Mouse (Mus musculus): ENCODE data around the gene Map3k13.
"Not testable (repeated sequence)": the region's sequence is repeated elsewhere in the genome, so short reads cannot be mapped to it uniquely, and the experiment has no call there.

Gene Map3k13

DNA sequence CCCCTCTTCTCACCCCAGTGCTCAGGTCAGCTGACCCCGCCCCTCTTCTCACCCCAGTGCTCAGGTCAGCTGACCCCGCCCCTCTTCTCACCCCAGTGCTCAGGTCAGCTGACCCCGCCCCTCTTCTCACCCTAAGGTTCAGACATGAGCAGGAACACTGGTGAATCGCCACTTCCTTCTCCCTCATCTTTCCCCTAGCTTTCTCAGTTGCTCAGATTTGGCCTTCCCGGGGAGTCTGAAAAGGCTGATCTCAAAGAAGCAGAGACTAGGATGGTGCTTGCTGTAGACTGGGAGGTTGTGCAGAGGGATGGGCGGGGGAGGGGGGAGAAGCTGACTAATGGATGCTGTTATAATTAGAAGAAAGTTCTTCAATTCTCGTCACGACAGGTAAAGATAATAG, 114.8 kb downstream of the Map3k13 start:
- not testable (repeated sequence) for DNase-seq (ENCODE audit: low spot score)

GRCm38 (mm10) chr16:21913347-21913746, 119.2 kb downstream of the Map3k13 start:
- DNase-seq (ENCODE audit: low spot score), result no peak

- DNase-seq (ENCODE audit: low spot score), result no peak
Measured at GRCm38 (mm10) chr16:21916681-21917080, 122.5 kb downstream of the Map3k13 start.

DNA sequence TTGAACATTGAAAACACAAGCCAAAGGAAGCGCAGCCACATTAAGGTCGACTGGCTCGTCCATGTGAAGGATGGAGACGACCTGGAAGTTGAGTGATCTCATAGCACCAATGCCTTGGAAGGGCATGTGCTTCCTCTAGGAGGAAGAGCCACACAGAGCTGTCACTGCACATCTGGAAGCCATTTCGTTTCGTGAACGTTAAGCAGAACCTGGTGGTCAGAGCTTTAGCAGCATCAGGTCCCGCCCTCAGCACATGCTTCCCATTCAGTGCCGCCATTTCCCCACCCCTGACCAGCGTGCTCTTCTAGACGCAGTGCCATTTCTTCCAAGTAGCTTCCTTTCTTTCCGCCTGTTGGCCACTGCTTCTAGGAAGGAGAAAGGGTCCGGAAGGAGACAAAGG, 134.3 kb downstream of the Map3k13 start:
- DNase-seq (ENCODE audit: low spot score), result peak; percentile 72

GRCm38 (mm10) chr16:21946761-21947715, 152.9 kb downstream of the Map3k13 start, which contains the start of gene Tmem41a:
Tmem41a (minus strand) TSS chr16:21947552.
- DNase-seq (ENCODE audit: low spot score), result peak; percentile 89

GRCm38 (mm10) chr16:21955591-21955990, 161.4 kb downstream of the Map3k13 start:
- no peak for DNase-seq (ENCODE audit: low spot score)

DNA sequence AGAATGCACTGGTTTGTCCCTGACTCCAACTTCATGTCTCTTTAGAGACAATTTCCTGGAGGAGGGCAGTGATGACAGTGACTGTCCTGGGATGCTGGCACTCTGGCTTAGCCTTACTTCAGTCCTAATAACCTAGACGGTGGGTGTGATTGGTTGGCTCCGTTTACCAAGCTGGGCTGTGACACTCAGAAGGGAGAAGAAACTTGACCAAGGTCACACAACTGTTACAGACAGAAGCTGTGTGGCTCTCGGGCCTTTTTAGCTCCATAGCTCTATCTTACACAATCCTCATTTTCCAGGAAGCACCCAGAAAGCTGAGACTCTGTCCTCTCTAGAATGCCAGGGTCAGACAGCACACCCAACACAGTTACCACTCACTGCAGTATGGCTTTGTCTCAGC, 171.4 kb downstream of the Map3k13 start:
- DNase-seq (ENCODE audit: low spot score), result no peak

DNA sequence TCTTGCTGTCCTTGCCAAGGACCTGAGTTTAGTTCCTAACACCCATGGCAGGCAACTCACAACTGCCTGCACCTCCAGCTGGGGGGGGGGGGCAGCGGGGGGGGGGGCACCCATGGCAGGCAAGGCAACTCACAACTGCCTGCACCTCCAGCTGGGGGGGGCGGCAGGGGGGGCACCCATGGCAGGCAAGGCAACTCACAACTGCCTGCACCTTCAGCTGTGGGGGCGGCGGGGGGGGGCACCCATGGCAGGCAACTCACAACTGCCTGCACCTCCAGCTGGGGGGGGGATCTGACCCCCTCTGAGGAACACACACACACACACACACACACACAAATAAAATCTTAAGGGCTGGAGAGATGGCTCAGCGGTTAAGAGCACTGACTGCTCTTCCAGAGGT, 175.7 kb downstream of the Map3k13 start:
- no peak for DNase-seq (ENCODE audit: low spot score)

DNA sequence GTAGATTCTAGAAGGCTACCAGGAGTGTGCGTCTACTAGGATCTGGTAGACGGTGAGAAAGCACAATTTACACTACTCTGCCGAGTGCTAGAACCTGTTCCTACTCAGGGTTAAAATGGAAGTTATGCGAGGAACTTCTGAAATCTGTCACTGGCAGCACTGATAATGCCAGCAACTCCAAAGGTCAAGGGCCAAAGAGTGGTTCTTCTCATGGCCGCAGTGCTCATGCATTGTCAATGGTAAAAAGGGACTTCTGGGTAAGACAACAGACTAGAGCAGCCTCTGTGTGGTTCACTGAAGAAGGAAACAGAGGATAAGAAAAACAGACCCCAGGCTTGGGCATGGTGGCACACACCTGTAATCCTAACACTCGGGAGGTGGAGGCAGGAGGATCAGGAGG, 176.4 kb downstream of the Map3k13 start:
- no peak for DNase-seq (ENCODE audit: low spot score)

- DNase-seq (ENCODE audit: low spot score), result no peak
Measured at GRCm38 (mm10) chr16:21971446-21971845, 177.3 kb downstream of the Map3k13 start.

- peak; percentile 32 for DNase-seq (ENCODE audit: low spot score)
Measured at GRCm38 (mm10) chr16:21976203-21976602, 182.1 kb downstream of the Map3k13 start.

GRCm38 (mm10) chr16:21977347-21977746, 183.2 kb downstream of the Map3k13 start:
- DNase-seq (ENCODE audit: low spot score), result no peak

All from embryo, embryonic 10 days (tissue).